Mouse (Mus musculus): ENCODE measurements around the gene 1700017D01Rik.

DNA sequence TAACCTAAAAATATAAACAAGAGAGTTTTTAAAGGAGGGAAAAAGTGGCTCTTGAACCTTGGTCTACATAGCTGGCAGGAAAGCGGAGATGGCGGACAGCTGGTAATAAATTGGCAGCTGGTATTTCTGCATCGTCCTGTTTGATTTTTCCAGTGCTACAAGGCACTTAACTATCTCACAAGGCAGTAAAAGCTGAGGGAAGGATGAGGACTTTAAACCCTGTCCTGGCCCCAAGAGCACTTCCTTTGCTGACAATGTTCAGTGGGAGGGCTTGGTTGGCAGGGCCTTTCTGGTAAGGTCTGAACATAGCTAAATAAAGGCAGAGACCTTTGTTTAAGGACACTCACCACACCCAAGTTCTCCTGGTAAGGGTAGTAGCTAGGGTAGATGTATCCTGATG, 60.3 kb downstream of the 1700017D01Rik start:
- TF ChIP-seq CTCF (conservative IDR thresholded peaks at IDR 0.05; ENCODE audit: low read length) (no peak), NANOG (IDR thresholded peaks at IDR 0.05; ENCODE audit: borderline replicate concordance, low read length) (no peak), POU5F1 (IDR thresholded peaks at IDR 0.05; ENCODE audit: borderline replicate concordance, low read length) (no peak)
